Mouse (Mus musculus) embryo, embryonic 11 days (tissue): ENCODE results near the gene Rraga.
"Not testable (repeated sequence)": the region's sequence is repeated elsewhere in the genome, so short reads cannot be mapped to it uniquely, and the experiment has no call there.

ENCODE experiments used
- DNase-seq: peaks from one replicate; pipeline ENCODE4 v3.0.0-alpha.2; 2015

Gene Rraga

DNA sequence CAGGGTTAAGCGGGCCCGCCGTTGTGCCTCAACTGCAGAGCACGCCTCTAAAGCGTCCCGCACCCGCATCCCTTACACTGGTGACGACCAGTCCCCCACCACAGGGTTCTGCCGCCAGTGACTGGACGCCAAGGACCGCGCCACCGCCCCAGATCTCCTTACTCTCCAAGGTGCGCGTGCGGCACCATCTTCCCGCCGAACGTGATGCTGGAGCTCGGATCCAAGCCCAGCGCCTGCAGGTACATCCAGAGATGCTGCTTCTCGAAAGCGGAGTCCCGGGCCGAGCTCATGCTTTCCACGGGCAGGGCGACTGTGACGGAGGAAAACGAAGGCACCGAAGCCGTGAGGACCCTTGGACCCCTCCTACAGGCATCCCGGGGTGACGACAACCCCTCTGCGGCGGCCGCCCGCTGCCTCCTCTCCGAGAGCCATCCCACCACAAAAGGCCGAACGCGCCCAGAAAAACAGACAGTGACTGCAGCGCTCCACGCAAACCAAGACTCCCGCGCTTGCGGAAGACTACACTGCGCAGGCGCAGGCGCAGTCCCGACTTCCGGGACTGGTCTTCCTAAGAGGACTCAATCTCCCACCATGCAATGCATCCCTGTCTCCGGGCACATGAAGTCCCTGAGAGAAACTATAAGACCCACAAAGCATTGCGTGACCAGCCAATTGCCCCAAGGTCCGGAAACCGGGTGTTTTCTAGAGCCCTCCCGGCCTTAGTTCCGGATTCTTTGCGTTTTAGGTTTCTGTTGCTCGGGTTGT is 36.2 kb downstream of the Rraga start, which contains the start of gene Haus6:
TSS of gene Haus6 (minus strand) at position 532 of the 765 bp plus-strand sequence.
- DNase-seq, result peak; percentile 97

- DNase-seq, result no peak
Measured at GRCm38 (mm10) chr4:86612289-86612620, 36.8 kb downstream of the Rraga start.

DNA sequence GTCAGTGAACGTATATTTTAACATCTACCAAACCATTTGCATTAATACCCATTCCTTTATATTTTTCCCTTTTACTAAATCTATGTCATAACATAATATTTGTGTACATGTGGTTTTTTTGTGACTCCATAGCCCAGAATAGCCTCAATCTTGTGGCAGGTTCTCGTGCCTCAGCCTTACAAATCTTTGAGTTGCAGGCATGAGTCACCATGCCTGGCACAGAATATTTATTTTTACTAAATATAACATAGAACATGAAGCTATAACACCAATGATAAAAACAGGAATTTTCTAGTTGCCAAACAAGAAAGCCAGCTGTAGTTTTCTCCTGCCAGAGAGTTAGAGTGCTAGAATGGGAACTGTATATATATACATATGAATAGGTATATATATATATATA is 45.0 kb downstream of the Rraga start:
- no peak for DNase-seq

DNA sequence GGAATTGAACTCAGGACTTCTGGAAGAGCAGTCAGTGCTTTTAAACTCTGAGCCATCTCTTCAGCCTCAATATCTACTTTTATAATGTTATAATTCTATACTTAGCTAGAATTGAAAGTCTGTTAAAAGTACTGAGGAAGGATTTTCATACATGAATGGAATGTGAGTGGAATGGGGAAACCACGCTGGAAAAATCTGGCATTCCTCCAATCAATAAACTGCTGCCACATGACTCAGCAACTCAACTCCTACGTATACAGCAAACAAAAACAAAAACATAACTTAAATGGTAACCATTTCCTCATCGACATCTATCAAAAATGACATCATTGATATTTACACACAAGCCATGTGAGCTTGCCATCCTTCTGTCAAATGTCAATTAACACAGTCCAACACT is 46.6 kb downstream of the Rraga start:
- no peak for DNase-seq

GRCm38 (mm10) chr4:86622532-86622931 is 47.1 kb downstream of the Rraga start:
- not testable (repeated sequence) for DNase-seq

DNA sequence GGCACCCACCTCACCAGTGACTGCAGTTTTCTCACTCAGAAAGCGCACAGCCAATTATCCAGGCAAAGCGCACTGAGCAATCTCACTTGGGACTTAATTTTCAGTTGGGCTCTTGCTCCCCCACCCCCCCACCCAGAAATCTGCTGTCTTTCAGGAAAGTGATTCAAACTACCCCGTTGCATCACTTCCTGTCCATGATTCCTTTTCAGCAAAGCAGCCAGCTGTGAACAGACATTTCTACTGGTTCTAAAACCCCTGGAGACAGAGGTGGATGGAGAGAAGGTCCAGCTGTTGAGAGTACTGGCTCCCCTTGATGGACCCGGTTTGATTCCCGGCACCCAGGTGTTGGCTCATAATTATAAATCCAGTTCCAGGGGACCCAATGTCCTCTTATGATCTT is 50.0 kb downstream of the Rraga start:
- no peak for DNase-seq

DNA sequence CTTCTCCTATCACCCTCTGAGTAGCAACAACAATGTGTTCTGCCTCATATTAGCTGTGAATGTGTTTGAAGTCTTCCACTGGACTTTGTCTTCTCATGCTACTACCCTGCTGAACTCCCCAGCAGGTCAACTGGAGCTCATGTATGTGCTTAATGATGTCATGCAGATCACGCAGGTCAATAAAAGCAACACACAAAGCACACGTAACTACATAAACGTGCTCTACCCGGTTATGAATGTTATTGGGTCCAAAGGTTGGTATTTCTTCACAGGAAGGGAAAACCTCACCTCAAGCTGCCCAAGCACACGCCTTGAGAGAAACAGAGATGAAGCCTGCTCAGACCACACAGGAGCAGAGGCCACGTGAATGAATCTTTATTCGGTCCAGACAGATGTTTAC is 51.0 kb downstream of the Rraga start:
- DNase-seq, result not testable (repeated sequence)
